Mouse (Mus musculus) liver, adult 2 months (tissue): ENCODE data around the gene Gcg. TPM values are rescaled to one million over a fixed set of nuclear protein-coding genes. Genes with fewer than 3 reads are reported as not detected.

Experiments
- DNase-seq: peaks from one replicate; pipeline ENCODE4 v3.0.0-alpha.2; 2011; ENCODE audit warnings: low read depth, low spot score; ENCODE audit errors: extremely low read depth
- H3K27ac ChIP-seq: fragments of 200-500 bp; replicated peaks from 2 replicates; pipeline ENCODE4 v1.5.1; 2012; ENCODE audit warnings: low read depth, mild to moderate bottlenecking, control low read depth, inconsistent platforms, low read length; ENCODE audit not compliant: insufficient read depth
- H3K27me3 ChIP-seq: fragments of 200-500 bp; 2 replicates; pipeline ENCODE4 v1.6.1; 2012; ENCODE audit warnings: mild to moderate bottlenecking, moderate library complexity, low read length, inconsistent platforms; ENCODE audit not compliant: control insufficient read depth, insufficient read depth
- H3K36me3 ChIP-seq: fragments of 200-500 bp; 2 replicates; pipeline ENCODE4 v1.6.1; 2012; ENCODE audit warnings: low read length, inconsistent platforms; ENCODE audit not compliant: control insufficient read depth, insufficient read depth
- H3K4me1 ChIP-seq: fragments of 200-500 bp; 2 replicates; pipeline ENCODE4 v1.6.1; 2011; ENCODE audit warnings: low read length; ENCODE audit not compliant: control insufficient read depth, insufficient read depth
- H3K4me3 ChIP-seq: fragments of 200-500 bp; 2 replicates; pipeline ENCODE4 v1.5.1; 2011; ENCODE audit warnings: low read depth, mild to moderate bottlenecking, control low read depth, low read length, moderate library complexity; ENCODE audit not compliant: insufficient read depth
- H3K79me2 ChIP-seq: fragments of 200-500 bp; 2 replicates; pipeline ENCODE4 v1.6.1; 2012; ENCODE audit warnings: inconsistent platforms, mild to moderate bottlenecking, low read length, moderate library complexity; ENCODE audit not compliant: control insufficient read depth, insufficient read depth
- H3K9ac ChIP-seq: fragments of 200-500 bp; 2 replicates; pipeline ENCODE4 v1.6.1; 2012; ENCODE audit warnings: low read depth, mild to moderate bottlenecking, control low read depth, inconsistent platforms, low read length
- CTCF ChIP-seq: fragments of 200-500 bp; IDR thresholded peaks from 2 replicates; pipeline ENCODE4 v1.5.1; 2011; ENCODE audit warnings: low read depth, low read length, control low read depth
- POLR2A ChIP-seq: fragments of 200-500 bp; IDR thresholded peaks from 2 replicates; pipeline ENCODE4 v1.6.1; 2011; ENCODE audit warnings: low read length, control low read depth; ENCODE audit not compliant: insufficient read depth; ENCODE audit errors: extremely low read depth
- whole genome bisulfite sequencing: fragments of 180-500 bp; shearing (Covaris S2); methylation state at CpG from one replicate; pipeline ENCODE4 v1.1.7; 2018; 5-methylcytosine and 5-hydroxymethylcytosine counted together
- polyA plus RNA-seq: library from polyadenylated mRNA; depleted of rRNA; stranded (reverse); fragments of >200 nt; gene quantifications from 2 replicates; pipeline ENCODE4 v1.2.3, GENCODE M21; 2012; rRNA removed
- total RNA-seq: library from RNA; depleted of rRNA; stranded (reverse); fragments of >200 nt; gene quantifications from 2 replicates; pipeline ENCODE4 v1.2.3, GENCODE M21; 2014; rRNA removed

Gene Gcg
- not detected in 2 replicates for total RNA-seq
- polyA plus RNA-seq = not detected in 2 replicates

DNA sequence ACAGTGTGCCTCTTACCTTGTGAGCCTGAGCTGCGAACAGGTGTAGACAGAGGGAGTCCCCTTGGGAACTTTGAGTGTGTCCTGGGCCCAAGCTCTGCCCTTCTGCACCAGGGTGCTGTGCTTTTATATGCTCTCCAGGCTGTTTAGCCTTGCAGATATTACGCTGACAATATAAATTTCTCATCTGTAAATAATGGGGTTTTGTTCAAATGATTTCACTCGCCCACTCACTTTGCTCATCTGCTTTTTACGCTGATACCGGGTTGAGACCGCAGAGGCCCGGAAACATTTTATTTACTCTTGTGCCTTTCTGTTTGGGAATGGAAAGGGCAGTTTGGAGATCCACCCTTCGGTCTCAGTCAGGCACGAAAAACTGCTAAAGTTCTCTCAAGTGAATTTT is at the start of gene Gcg:
TSS of gene Gcg (minus strand) at position 101 of the 400 bp plus-strand sequence.
- H3K27me3 ChIP-seq = no peaks in the 10 kb centered on the region
- H3K79me2 ChIP-seq = no peaks in the 10 kb centered on the region
- H3K36me3 ChIP-seq = no peaks in the 10 kb centered on the region
- 70% methylated on average over 9 of the region's 9 CpGs for WGBS
- H3K27ac ChIP-seq = no peak within 1 kb of the TSS
- H3K4me3 ChIP-seq = no peak within 1 kb of the TSS
- TF ChIP-seq CTCF = no peak
- TF ChIP-seq POLR2A = no peak
- no peak for DNase-seq
- H3K9ac ChIP-seq = no peak within 1 kb of the TSS
- H3K4me1 ChIP-seq = no peaks in the 10 kb centered on the region

DNA sequence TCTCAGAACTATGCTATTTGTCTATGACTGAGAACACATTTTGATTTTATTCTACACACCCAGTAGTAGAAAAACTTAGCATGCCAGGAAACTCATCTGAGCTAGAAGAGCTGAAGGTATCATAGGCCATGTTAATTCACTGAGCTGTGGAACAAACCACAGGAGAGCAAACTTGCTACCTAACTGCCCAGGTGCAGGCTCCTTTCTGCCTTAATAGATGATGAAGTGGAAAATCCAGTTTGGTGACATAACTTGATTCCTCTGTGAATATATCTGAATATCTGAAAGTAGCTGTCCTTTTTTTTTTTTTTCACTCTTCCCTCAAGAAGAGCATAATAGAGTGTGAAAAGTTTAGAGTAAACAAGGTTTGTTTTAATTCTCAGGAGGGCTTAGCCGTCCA is 47.6 kb upstream of the Gcg start:
- no peak overlapping the region for H3K4me3 ChIP-seq
- H3K9ac ChIP-seq = no peak overlapping the region
- no peaks in the 10 kb centered on the region for H3K4me1 ChIP-seq
- H3K79me2 ChIP-seq = no peaks in the 10 kb centered on the region
- DNase-seq = no peak
- no peaks in the 10 kb centered on the region for H3K27me3 ChIP-seq
- H3K27ac ChIP-seq = no peak overlapping the region
- H3K36me3 ChIP-seq = no peaks in the 10 kb centered on the region
- TF ChIP-seq CTCF = no peak
- TF ChIP-seq POLR2A = no peak
- WGBS = 60% methylated on average over 1 of the region's 1 CpGs

DNA sequence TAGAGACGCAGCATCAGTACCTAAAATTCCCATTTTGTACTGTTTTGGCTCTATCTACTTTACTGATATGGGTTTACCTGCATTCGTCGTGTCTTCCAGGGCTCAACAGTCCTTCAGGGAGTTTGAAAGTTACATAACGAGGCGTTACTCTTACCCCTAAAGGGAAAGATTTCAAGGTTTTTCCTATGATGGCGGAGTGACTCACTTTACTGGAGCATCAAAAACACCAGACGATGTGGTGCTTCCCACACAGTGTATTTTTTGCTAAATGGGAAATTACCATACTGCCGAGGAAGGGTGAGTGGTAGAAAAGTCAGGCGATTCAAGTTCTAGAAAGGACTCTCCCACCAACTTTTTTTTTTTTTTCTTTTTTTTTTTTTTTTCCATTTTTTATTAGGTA is 42.9 kb upstream of the Gcg start:
- no peak for TF ChIP-seq POLR2A
- TF ChIP-seq CTCF = no peak
- Histone ChIP-seq H3K36me3 (no peaks in the 10 kb centered on the region), H3K79me2 (no peaks in the 10 kb centered on the region), H3K4me3 (no peak overlapping the region), H3K27me3 (no peaks in the 10 kb centered on the region), H3K4me1 (no peaks in the 10 kb centered on the region), H3K27ac (no peak overlapping the region), H3K9ac (no peak overlapping the region)
- WGBS = 94% methylated on average over 9 of the region's 9 CpGs
- DNase-seq = no peak

DNA sequence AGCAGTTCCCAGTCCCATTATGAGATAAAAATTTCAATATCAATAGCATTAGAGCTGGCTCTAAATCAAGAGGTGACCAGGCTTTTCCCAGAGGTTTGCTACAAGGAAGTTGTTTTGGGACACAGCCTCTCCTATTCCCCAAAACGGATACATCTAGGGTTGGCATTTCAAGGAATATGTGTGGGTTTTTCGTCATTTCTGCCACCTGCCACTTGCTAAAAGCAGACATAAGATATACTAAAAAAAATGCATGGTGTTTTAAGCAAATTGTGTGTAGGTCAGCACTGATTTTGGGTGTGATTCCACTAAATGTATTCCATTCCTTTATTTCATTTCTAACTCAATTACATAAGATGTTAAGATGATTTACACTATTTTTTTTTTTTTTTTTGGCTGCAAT is 34.3 kb upstream of the Gcg start:
- TF ChIP-seq CTCF (no peak), POLR2A (no peak)
- H3K27me3 ChIP-seq = no peaks in the 10 kb centered on the region
- no peak overlapping the region for H3K27ac ChIP-seq
- no peak overlapping the region for H3K9ac ChIP-seq
- no peak overlapping the region for H3K4me3 ChIP-seq
- H3K79me2 ChIP-seq = no peaks in the 10 kb centered on the region
- peaks cover 1% of the 10 kb centered on the region; the same call in 1 of the 2 replicates for H3K4me1 ChIP-seq
- H3K36me3 ChIP-seq = no peaks in the 10 kb centered on the region
- 75% methylated on average over 2 of the region's 2 CpGs for WGBS
- DNase-seq = no peak

DNA sequence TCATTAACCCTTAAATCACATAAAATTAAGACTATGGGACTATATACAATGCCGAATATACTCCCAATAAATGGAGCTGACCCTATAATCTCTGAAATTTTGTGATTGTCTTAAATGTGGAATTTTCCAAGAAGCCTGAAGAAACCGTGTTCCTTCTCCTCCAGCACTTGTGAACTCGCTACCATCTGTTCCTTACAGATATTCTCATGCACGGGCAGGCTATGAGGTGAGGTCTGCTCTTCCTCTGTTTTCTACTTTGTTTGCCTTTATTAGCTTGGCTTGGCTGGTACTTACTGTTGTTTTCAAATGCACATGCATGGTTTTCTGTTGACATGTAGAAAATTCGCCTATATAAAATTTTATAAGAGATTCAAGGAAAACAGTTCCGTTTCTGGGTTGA is 31.0 kb upstream of the Gcg start:
- Histone ChIP-seq H3K36me3 (no peaks in the 10 kb centered on the region), H3K79me2 (no peaks in the 10 kb centered on the region), H3K9ac (no peak overlapping the region), H3K27me3 (no peaks in the 10 kb centered on the region), H3K4me1 (peaks cover 1% of the 10 kb centered on the region; the same call in 1 of the 2 replicates), H3K4me3 (no peak overlapping the region), H3K27ac (no peak overlapping the region)
- TF ChIP-seq POLR2A = no peak
- no peak for TF ChIP-seq CTCF
- no peak for DNase-seq
- 81% methylated on average over 6 of the region's 6 CpGs for WGBS

DNA sequence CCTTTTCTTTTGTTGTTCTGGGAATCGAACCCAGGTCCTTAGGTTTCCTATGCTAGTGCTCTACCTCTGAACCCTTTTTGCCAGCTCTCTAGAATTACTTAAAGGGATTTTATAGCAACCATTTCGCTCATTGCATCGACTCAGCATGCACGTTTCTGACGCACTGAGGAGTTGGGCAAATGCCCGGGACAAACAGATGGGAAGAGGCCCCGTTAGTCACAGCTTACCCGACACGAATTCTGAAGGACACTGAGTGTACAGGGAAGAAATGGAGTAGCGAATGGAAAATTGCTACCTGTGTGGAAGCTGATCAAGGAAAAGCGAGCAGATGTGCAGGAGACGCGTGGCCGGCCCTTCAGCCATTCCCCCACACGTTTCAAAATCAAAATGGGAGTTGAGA is 30.0 kb upstream of the Gcg start:
- H3K27ac ChIP-seq = no peak overlapping the region
- 92% methylated on average over 15 of the region's 15 CpGs for WGBS
- TF ChIP-seq CTCF = no peak
- TF ChIP-seq POLR2A = no peak

More for the DNA sequence above, 30.0 kb upstream of the Gcg start:
- H3K9ac ChIP-seq = no peak overlapping the region
- H3K27me3 ChIP-seq = no peaks in the 10 kb centered on the region
- DNase-seq = no peak
- H3K4me1 ChIP-seq = peaks cover 1% of the 10 kb centered on the region; the same call in 1 of the 2 replicates
- H3K4me3 ChIP-seq = no peak overlapping the region
- H3K36me3 ChIP-seq = no peaks in the 10 kb centered on the region
- H3K79me2 ChIP-seq = no peaks in the 10 kb centered on the region
